Mouse (Mus musculus) 416B (cell line): Measurements from ENCODE around the gene Mturn.

Source experiments
- DNase-seq: peaks from one replicate; pipeline ENCODE4 v3.0.0; 2011; ENCODE audit warnings: low read depth

Mturn gene

GRCm38 (mm10) chr6:54698691-54699476, 17.5 kb downstream of the Mturn start:
- DNase-seq, result no peak

GRCm38 (mm10) chr6:54699477-54700056, 18.1 kb downstream of the Mturn start:
- no peak for DNase-seq

GRCm38 (mm10) chr6:54700516-54700915, 19.1 kb downstream of the Mturn start:
- no peak for DNase-seq

- DNase-seq, result no peak
Observed at GRCm38 (mm10) chr6:54701901-54702300, 20.5 kb downstream of the Mturn start.

GRCm38 (mm10) chr6:54703633-54704538, 22.5 kb downstream of the Mturn start:
- no peak for DNase-seq

- no peak for DNase-seq
Observed at GRCm38 (mm10) chr6:54704539-54704845, 23.1 kb downstream of the Mturn start.

- DNase-seq, result no peak
Observed at GRCm38 (mm10) chr6:54704847-54705246, 23.4 kb downstream of the Mturn start.

- DNase-seq, result peak; percentile 51
Observed at GRCm38 (mm10) chr6:54705387-54705909, 24.0 kb downstream of the Mturn start.

GRCm38 (mm10) chr6:54706099-54706498, 24.7 kb downstream of the Mturn start:
- DNase-seq, result no peak

GRCm38 (mm10) chr6:54706611-54707172, 25.3 kb downstream of the Mturn start:
- DNase-seq, result no peak

- DNase-seq, result peak; percentile 65
Observed at GRCm38 (mm10) chr6:54708646-54709045, 27.2 kb downstream of the Mturn start.

GRCm38 (mm10) chr6:54715697-54716096, 34.3 kb downstream of the Mturn start:
- DNase-seq, result no peak

GRCm38 (mm10) chr6:54718779-54719685, 37.6 kb downstream of the Mturn start:
- DNase-seq, result peak; percentile 82

- DNase-seq, result no peak
Observed at GRCm38 (mm10) chr6:54719686-54720310, 38.4 kb downstream of the Mturn start.

- DNase-seq, result no peak
Observed at GRCm38 (mm10) chr6:54720512-54721251, 39.3 kb downstream of the Mturn start.

GRCm38 (mm10) chr6:54721252-54721635, 39.8 kb downstream of the Mturn start:
- DNase-seq, result no peak

- no peak for DNase-seq
Observed at GRCm38 (mm10) chr6:54726309-54726708, 44.9 kb downstream of the Mturn start.

GRCm38 (mm10) chr6:54726796-54727195, 45.4 kb downstream of the Mturn start:
- no peak for DNase-seq

GRCm38 (mm10) chr6:54727416-54727815, 46.0 kb downstream of the Mturn start:
- no peak for DNase-seq
